Mouse (Mus musculus): Measurements from ENCODE around the gene Myrfl. TPM values are rescaled to one million over a fixed set of nuclear protein-coding genes. Genes with fewer than 3 reads are reported as not detected.

The Myrfl gene
- total RNA-seq, 2 experiments from 2014 or later: 0.23 TPM; not detected in 1

- intact Hi-C loops (cut with DNase I): no loop called here
- DNase-seq (ENCODE audit: extremely low spot score in 1 of 2, low spot score in 2 of 2): no peak
- Histone ChIP-seq H3K4me3 (no peak overlapping the region), H3K27ac (no peak overlapping the region)
- TF ChIP-seq CTCF (IDR thresholded peaks at IDR 0.05): no peak
Measured at GRCm38 (mm10) chr10:116906794-116907193, 10.1 kb upstream of the Myrfl start.

- H3K27ac ChIP-seq: no peak overlapping the region
- H3K4me3 ChIP-seq: no peak overlapping the region
- DNase-seq (ENCODE audit: extremely low spot score in 1 of 2, low spot score in 2 of 2): no peak
- no peak for TF ChIP-seq CTCF (IDR thresholded peaks at IDR 0.05)
- intact Hi-C loops (cut with DNase I): no loop called here
Measured at GRCm38 (mm10) chr10:116904503-116904908, 7.8 kb upstream of the Myrfl start.

- TF ChIP-seq CTCF (IDR thresholded peaks at IDR 0.05): no peak
- no peak overlapping the region for H3K4me3 ChIP-seq
Measured at GRCm38 (mm10) chr10:116895108-116895833, 1.4 kb downstream of the Myrfl start.

GRCm38 (mm10) chr10:116894540-116894939 is 2.2 kb downstream of the Myrfl start:
- H3K27ac ChIP-seq: no peak overlapping the region
- H3K4me3 ChIP-seq: no peak overlapping the region
- DNase-seq (ENCODE audit: extremely low spot score in 1 of 2, low spot score in 2 of 2): no peak
- intact Hi-C loops (cut with DNase I): loop anchor here (5.0 kb wide), 1 partner anchor 687 kb away; no protein-coding TSS in a partner anchor
- no peak for TF ChIP-seq CTCF (IDR thresholded peaks at IDR 0.05)

More at GRCm38 (mm10) chr10:116895108-116895833, 1.4 kb downstream of the Myrfl start:
- intact Hi-C loops (cut with DNase I): loop anchor here (5.0 kb wide), 1 partner anchor 973 kb away; no protein-coding TSS in a partner anchor
- no peak for DNase-seq (ENCODE audit: extremely low spot score in 1 of 2, low spot score in 2 of 2)
- no peak overlapping the region for H3K27ac ChIP-seq

- intact Hi-C loops (cut with DNase I): loop anchor here (2.0 to 5.0 kb wide), 2 partner anchors 563 to 686 kb away; no protein-coding TSS in a partner anchor
- peak; percentile 57 for TF ChIP-seq CTCF (IDR thresholded peaks at IDR 0.05)
- peak in 1 of 2 experiments; percentile 34 for DNase-seq (ENCODE audit: extremely low spot score in 1 of 2, low spot score in 2 of 2)
- H3K27ac ChIP-seq: no peak overlapping the region
- no peak overlapping the region for H3K4me3 ChIP-seq
Measured at GRCm38 (mm10) chr10:116893753-116894152, 3.0 kb downstream of the Myrfl start.

GRCm38 (mm10) chr10:116890587-116890986 is 6.1 kb downstream of the Myrfl start:
- Histone ChIP-seq H3K27ac (no peak overlapping the region), H3K4me3 (no peak overlapping the region)
- no peak for DNase-seq (ENCODE audit: extremely low spot score in 1 of 2, low spot score in 2 of 2)
- TF ChIP-seq CTCF (IDR thresholded peaks at IDR 0.05): no peak
- intact Hi-C loops (cut with DNase I): loop anchor here (5.0 kb wide), 1 partner anchor 683 kb away; no protein-coding TSS in a partner anchor

GRCm38 (mm10) chr10:116884552-116884951 is 12.2 kb downstream of the Myrfl start:
- H3K27ac ChIP-seq: no peak overlapping the region
- no peak for TF ChIP-seq CTCF (IDR thresholded peaks at IDR 0.05)
- no peak for DNase-seq (ENCODE audit: extremely low spot score in 1 of 2, low spot score in 2 of 2)
- intact Hi-C loops (cut with DNase I): no loop called here
- no peak overlapping the region for H3K4me3 ChIP-seq

GRCm38 (mm10) chr10:116883531-116883930 is 13.2 kb downstream of the Myrfl start:
- TF ChIP-seq CTCF (IDR thresholded peaks at IDR 0.05): peak; percentile 44
- Histone ChIP-seq H3K4me3 (no peak overlapping the region), H3K27ac (no peak overlapping the region)
- no peak for DNase-seq (ENCODE audit: extremely low spot score in 1 of 2, low spot score in 2 of 2)
- intact Hi-C loops (cut with DNase I): no loop called here

GRCm38 (mm10) chr10:116877436-116877835 is 19.3 kb downstream of the Myrfl start:
- no peak overlapping the region for H3K4me3 ChIP-seq
- H3K27ac ChIP-seq: no peak overlapping the region
- no peak for TF ChIP-seq CTCF (IDR thresholded peaks at IDR 0.05)
- intact Hi-C loops (cut with DNase I): no loop called here
- no peak for DNase-seq (ENCODE audit: extremely low spot score in 1 of 2, low spot score in 2 of 2)

GRCm38 (mm10) chr10:116874490-116874889 is 22.2 kb downstream of the Myrfl start:
- TF ChIP-seq CTCF (IDR thresholded peaks at IDR 0.05): no peak
- Histone ChIP-seq H3K4me3 (no peak overlapping the region), H3K27ac (no peak overlapping the region)
- no peak for DNase-seq (ENCODE audit: extremely low spot score in 1 of 2, low spot score in 2 of 2)
- intact Hi-C loops (cut with DNase I): no loop called here

- no peak for DNase-seq (ENCODE audit: extremely low spot score in 1 of 2, low spot score in 2 of 2)
Measured at GRCm38 (mm10) chr10:116872016-116872410, 24.7 kb downstream of the Myrfl start.

GRCm38 (mm10) chr10:116871329-116872015 is 25.2 kb downstream of the Myrfl start:
- TF ChIP-seq CTCF (IDR thresholded peaks at IDR 0.05): no peak
- no peak for DNase-seq (ENCODE audit: extremely low spot score in 1 of 2, low spot score in 2 of 2)
- Histone ChIP-seq H3K4me3 (no peak overlapping the region), H3K27ac (no peak overlapping the region)
- intact Hi-C loops (cut with DNase I): no loop called here

More at GRCm38 (mm10) chr10:116872016-116872410, 24.7 kb downstream of the Myrfl start:
- H3K4me3 ChIP-seq: no peak overlapping the region
- no peak overlapping the region for H3K27ac ChIP-seq
- TF ChIP-seq CTCF (IDR thresholded peaks at IDR 0.05): no peak
- intact Hi-C loops (cut with DNase I): no loop called here

All from left cerebral cortex, adult 2 months (tissue).